ENCODE assay signal across 24 mouse cellular contexts in the genomic region with DNA sequence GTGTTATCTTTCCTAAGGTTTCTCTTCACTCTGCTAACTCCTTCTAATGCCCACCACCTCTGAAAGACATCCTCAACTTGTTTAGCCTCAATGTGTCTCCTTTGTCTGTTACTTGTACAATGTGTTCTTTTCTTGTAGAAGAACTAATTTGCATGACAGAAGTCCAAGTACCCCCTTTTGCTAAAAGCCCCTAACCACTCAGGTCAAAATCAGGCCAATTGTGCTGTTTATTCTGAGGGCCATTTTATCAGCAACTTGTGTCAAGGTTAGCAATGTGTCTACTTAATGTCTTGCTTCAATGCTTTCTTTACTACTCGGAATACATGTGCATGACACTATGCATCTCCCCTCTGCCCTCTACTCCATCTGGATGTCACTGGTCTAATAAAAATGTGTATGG.
DNase-seq lines count a peak whose midpoint lies in the region; TF ChIP-seq lines count a peak whose summit lies in the region.
"Had no signal": no experiment of that assay in that cellular context is flagged by ENCODE, and none has a peak within 500 bp of the region (broad histone marks: within the 10 kb centered on the region; RNA-seq: fewer than 3 reads in every experiment).

No protein-coding gene starts in this region.

- no peak overlapping the region for H3K9ac ChIP-seq in ES-E14 (ENCODE audit: insufficient read depth, low read depth, low read length, poor library complexity, severe bottlenecking)
- H3K9ac ChIP-seq: forebrain, embryonic 13.5 days; heart, embryonic 13.5 days; hindbrain, embryonic 14.5 days had no signal

- peaks cover 3 to 9% of the 10 kb centered on the region in 2 experiments for H3K4me1 ChIP-seq in ES-E14 (ENCODE audit: control insufficient read depth in 2 of 2, insufficient read depth in 2 of 2, low read length in 2 of 2, poor library complexity in 1 of 2)
- H3K4me1 ChIP-seq: heart, embryonic 10.5 days; heart, embryonic 13.5 days had no signal

- in situ Hi-C loops in ES-E14 (cut with MboI; ENCODE audit: low sequenced_read_pairs in 2 of 2, unreplicated experiment in 2 of 2): no loop called here

- H3K36me3 ChIP-seq in ES-E14 (ENCODE audit: control insufficient read depth, insufficient read depth, low read length, poor library complexity, severe bottlenecking): no peaks in the 10 kb centered on the region
- H3K36me3 ChIP-seq: forebrain, embryonic 10.5 days; heart, embryonic 10.5 days; heart, embryonic 13.5 days had no signal

- DNase-seq in embryo, embryonic 10 days (ENCODE audit: low spot score): peak; percentile 19
- no peak for DNase-seq in embryo, embryonic 9.5 days (ENCODE audit: extremely low spot score)
- no peak for DNase-seq in ES-E14 (ENCODE audit: low read depth, low spot score)
- peak; percentile 49 for DNase-seq in embryo, embryonic 10.5 days (ENCODE audit: low spot score)
- no peak for DNase-seq in urinary bladder, postnatal 4 days (ENCODE audit: low spot score in 2 of 2)
- no peak for DNase-seq in lung, postnatal 4 days
- DNase-seq in T-cell, adult 2 months (ENCODE audit: low spot score): no peak
- DNase-seq: adrenal gland, adult 8-10 months; adrenal gland, postnatal 25 days; B cell, adult 2 months; cerebellum, adult 11-12 months; cerebellum, adult 8-10 months; cerebellum, postnatal 10 days; cerebellum, postnatal 36 days; gastrocnemius, postnatal 10 days; gastrocnemius, postnatal 36 days; heart, adult 2 months; heart, postnatal 14 days; heart, postnatal 4 days had no signal

- no peak overlapping the region for H3K27ac ChIP-seq in ES-E14 (ENCODE audit: insufficient read depth, low read depth, low read length, poor library complexity, severe bottlenecking)
- H3K27ac ChIP-seq: forebrain, embryonic 10.5 days; forebrain, embryonic 13.5 days; heart, adult 2 months; heart, embryonic 10.5 days; heart, embryonic 13.5 days; hindbrain, embryonic 14.5 days had no signal

- H3K9me3 ChIP-seq in ES-E14 (ENCODE audit: control insufficient read depth, insufficient read depth, low read depth, low read length): no peaks in the 10 kb centered on the region; the same call in 1 of the 2 replicates
- H3K9me3 ChIP-seq: forebrain, embryonic 10.5 days; forebrain, embryonic 13.5 days; heart, embryonic 10.5 days; heart, embryonic 13.5 days had no signal

- H3K4me3 ChIP-seq in ES-E14 (ENCODE audit: insufficient read depth in 1 of 2, low read depth in 1 of 2, low read length in 2 of 2, poor library complexity in 1 of 2, severe bottlenecking in 1 of 2): no peak overlapping the region
- H3K4me3 ChIP-seq: forebrain, embryonic 10.5 days; forebrain, embryonic 13.5 days; heart, adult 2 months; heart, embryonic 10.5 days; heart, embryonic 13.5 days had no signal

TF ChIP-seq in ES-E14, 5 proteins besides CTCF, POLR2A, EP300 and RAD21:
- TF ChIP-seq ZC3H11A (IDR thresholded peaks at IDR 0.05; ENCODE audit: borderline replicate concordance, low read depth, low read length) (no peak), CHD2 (IDR thresholded peaks at IDR 0.05; ENCODE audit: low read depth, low read length) (peak; percentile 49; the same call in 1 of the 2 replicates)

Comparison
In these comparisons a context has a peak if more than half of its experiments do, and no peak if none do; other contexts are left out.
1. DNase-seq: peak in embryo, embryonic 10 days (single experiment) and embryo, embryonic 10.5 days (single experiment); none in embryo, embryonic 9.5 days (single experiment), ES-E14 (single experiment), urinary bladder, postnatal 4 days (0 of 2), lung, postnatal 4 days (0 of 2) and T-cell, adult 2 months (single experiment).